Mouse (Mus musculus) bone marrow, adult 2 months (tissue): ENCODE data around the gene Sema3a. TPM values are rescaled to one million over a fixed set of nuclear protein-coding genes. Genes with fewer than 3 reads are reported as not detected.

ENCODE experiments used
- H3K27ac ChIP-seq: fragments of 200-500 bp; 2 replicates; pipeline ENCODE4 v1.5.1; 2012; ENCODE audit warnings: low read depth, mild to moderate bottlenecking, control low read depth, inconsistent platforms, low read length; ENCODE audit not compliant: control insufficient read depth, poor library complexity, insufficient read depth
- H3K4me1 ChIP-seq: fragments of 200-500 bp; 2 replicates; pipeline ENCODE4 v1.6.1; 2011; ENCODE audit warnings: low read length; ENCODE audit not compliant: control insufficient read depth, insufficient read depth
- H3K4me3 ChIP-seq: fragments of 200-500 bp; replicated peaks from 2 replicates; pipeline ENCODE3; 2011; ENCODE audit warnings: mild to moderate bottlenecking, low read depth, low read length, control low read depth; ENCODE audit not compliant: control insufficient read depth
- CTCF ChIP-seq: fragments of 200-500 bp; IDR thresholded peaks from 2 replicates; pipeline ENCODE4 v1.5.1; 2011; ENCODE audit warnings: low read length, control low read depth; ENCODE audit not compliant: control insufficient read depth, insufficient read depth
- POLR2A ChIP-seq: fragments of 200-500 bp; IDR thresholded peaks from 2 replicates; pipeline ENCODE4 v1.6.1; 2011; ENCODE audit warnings: low read depth, mild to moderate bottlenecking, control low read depth, low read length, borderline replicate concordance; ENCODE audit not compliant: control insufficient read depth
- WGBS: fragments of 180-500 bp; shearing (Covaris S2); methylation state at CpG from one replicate; pipeline ENCODE4 v1.1.7; 2018; 5-methylcytosine and 5-hydroxymethylcytosine counted together
- polyA plus RNA-seq: library from polyadenylated mRNA; stranded (reverse); fragments of >200 nt; gene quantifications from 2 replicates; pipeline ENCODE4 v1.2.4, GENCODE M21; 2011; ENCODE audit warnings: low replicate concordance; ENCODE audit not compliant: missing spikeins, insufficient read depth, insufficient read length

The Sema3a gene
- polyA plus RNA-seq, 1 experiment = 2.6 TPM

DNA sequence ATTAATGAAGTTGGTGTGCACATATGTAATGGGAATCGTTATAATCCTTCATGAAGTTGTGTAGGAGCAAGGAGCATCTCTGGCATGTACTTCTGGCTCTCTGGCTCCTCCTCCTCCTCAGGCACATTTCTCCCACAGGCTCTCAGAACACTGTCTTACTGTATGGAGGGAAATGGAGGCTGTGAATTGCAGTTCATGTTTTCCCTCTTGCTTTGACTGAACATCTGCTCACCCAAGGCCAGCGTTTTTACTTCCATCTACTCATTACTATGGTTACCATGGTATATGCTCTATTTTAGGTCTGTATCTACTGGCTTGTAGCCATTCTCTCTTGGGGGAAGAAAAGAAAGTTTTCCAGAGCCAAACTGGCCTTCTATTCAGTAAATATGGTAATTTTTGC is 137.9 kb downstream of the Sema3a start:
- no peak overlapping the region for H3K4me3 ChIP-seq
- H3K4me1 ChIP-seq = no peaks in the 10 kb centered on the region
- 67% methylated on average over 2 of the region's 2 CpGs for whole genome bisulfite sequencing
- H3K27ac ChIP-seq = no peak overlapping the region
- TF ChIP-seq CTCF (no peak), POLR2A (no peak)

DNA sequence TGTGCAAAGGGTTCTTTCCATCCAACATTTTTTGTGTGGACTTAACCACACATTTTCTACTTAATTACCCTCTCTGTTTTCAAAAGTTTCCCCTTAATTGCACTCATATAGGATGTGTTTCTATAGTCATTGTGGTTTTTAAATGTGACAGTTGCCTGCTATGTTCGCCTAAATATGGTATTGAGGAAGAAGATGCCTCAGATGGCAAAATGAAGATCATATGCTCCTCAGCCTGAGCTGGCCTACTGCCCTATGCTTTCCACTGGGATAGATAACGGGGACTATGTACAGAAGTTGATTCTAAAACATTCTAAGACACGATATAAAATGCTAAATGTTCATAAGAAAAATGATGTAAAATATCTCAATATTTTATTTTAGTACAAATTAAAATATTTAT is 138.3 kb downstream of the Sema3a start:
- Histone ChIP-seq H3K27ac (no peak overlapping the region), H3K4me1 (no peaks in the 10 kb centered on the region), H3K4me3 (no peak overlapping the region)
- no peak for TF ChIP-seq POLR2A
- no peak for TF ChIP-seq CTCF
- 69% methylated on average over 3 of the region's 3 CpGs for WGBS

DNA sequence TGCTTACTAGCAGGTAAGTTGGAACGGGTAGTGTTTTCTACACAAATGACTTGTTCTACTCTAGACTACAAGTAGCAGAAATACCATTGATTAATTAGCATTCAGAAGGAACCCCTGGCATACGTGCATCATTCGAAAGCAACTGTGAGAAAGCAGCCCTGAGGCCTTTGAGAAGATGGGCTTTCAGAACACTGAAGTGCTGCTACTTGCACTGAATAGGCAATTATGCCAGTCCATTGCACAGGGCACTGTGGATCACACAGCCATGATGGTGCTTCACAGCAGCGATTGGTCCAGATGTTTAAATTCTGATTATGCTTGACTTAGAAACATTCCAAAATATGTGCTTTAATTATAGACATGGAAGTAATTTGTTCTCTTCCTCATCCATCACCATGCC is 187.5 kb downstream of the Sema3a start:
- TF ChIP-seq POLR2A (no peak), CTCF (no peak)
- Histone ChIP-seq H3K27ac (no peak overlapping the region), H3K4me1 (no peaks in the 10 kb centered on the region), H3K4me3 (no peak overlapping the region)
- WGBS = 76% methylated on average over 4 of the region's 4 CpGs

DNA sequence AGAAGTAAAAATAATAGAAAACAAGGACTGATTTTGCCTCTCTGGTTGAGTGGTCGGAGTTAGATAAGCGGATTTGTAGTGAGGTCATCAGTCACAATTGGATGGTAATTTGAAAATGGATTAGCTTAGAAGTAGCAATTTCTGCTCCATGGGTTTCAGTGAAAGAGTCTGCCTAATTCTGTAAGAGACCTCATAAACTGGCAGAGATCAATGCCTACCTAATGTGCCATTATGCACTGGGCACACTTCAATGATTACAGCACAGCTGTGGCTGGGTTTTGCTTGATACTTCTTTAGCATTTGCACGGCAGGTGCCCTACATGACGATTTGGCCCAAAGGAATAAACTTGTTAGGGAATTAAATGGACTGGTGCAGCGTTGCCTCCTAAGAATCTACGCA is 188.8 kb downstream of the Sema3a start:
- TF ChIP-seq POLR2A (no peak), CTCF (no peak)
- H3K27ac ChIP-seq = no peak overlapping the region
- H3K4me1 ChIP-seq = no peaks in the 10 kb centered on the region
- H3K4me3 ChIP-seq = no peak overlapping the region
- 74% methylated on average over 6 of the region's 6 CpGs for WGBS

GRCm38 (mm10) chr5:13318728-13319429 is 193.7 kb downstream of the Sema3a start:
- Histone ChIP-seq H3K4me1 (no peaks in the 10 kb centered on the region), H3K4me3 (no peak overlapping the region), H3K27ac (no peak overlapping the region)
- WGBS = 62% methylated on average over 5 of the region's 5 CpGs
- TF ChIP-seq POLR2A (no peak), CTCF (no peak)

DNA sequence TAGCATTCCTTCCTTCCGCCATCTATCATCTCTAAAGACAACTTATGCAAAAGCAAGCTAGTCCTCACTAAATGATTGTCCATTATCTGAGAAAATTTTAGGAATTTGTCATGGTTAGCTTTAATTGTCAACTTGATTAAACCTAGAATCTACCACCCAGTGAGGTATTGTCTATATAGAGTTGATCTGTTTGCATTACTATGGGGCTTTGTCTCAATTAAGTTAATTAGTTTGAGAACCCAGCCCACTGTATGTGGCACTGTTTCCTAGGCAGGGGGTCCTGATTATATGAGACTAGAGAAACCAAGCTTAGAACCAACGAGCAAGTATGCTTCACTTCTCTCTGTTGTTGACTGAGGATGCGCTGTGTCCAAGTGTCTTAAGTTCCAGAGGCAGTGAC is 194.9 kb downstream of the Sema3a start:
- no peaks in the 10 kb centered on the region for H3K4me1 ChIP-seq
- no peak overlapping the region for H3K4me3 ChIP-seq
- 81% methylated on average over 3 of the region's 3 CpGs for WGBS
- TF ChIP-seq POLR2A (no peak), CTCF (no peak)
- no peak overlapping the region for H3K27ac ChIP-seq

DNA sequence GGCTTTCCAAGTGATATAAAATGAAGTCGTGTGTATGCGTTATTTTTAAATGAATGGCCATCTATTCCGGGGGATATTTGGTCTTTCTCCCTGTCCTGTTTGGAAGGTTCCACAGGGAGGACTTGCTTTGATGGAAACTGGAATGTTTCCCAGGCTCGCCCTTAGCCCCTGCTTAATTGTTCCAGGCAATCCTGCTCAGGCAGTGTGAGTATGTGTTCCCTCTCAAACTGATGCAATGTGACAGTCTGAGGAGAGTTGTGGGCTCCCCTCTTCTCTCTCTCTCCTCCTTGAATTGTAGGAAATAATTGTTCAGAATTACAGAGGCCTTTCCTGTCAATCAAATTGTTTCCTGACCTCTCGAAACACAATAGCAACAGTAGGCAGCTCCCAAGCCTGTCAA is 202.1 kb downstream of the Sema3a start:
- TF ChIP-seq POLR2A (no peak), CTCF (no peak)
- Histone ChIP-seq H3K4me1 (no peaks in the 10 kb centered on the region), H3K27ac (no peak overlapping the region), H3K4me3 (no peak overlapping the region)
- WGBS = 67% methylated on average over 5 of the region's 5 CpGs

GRCm38 (mm10) chr5:13331412-13331811 is 206.2 kb downstream of the Sema3a start:
- 77% methylated on average over 2 of the region's 2 CpGs for WGBS
- H3K4me3 ChIP-seq = no peak overlapping the region
- H3K4me1 ChIP-seq = no peaks in the 10 kb centered on the region
- H3K27ac ChIP-seq = no peak overlapping the region
- TF ChIP-seq POLR2A = no peak
- no peak for TF ChIP-seq CTCF

DNA sequence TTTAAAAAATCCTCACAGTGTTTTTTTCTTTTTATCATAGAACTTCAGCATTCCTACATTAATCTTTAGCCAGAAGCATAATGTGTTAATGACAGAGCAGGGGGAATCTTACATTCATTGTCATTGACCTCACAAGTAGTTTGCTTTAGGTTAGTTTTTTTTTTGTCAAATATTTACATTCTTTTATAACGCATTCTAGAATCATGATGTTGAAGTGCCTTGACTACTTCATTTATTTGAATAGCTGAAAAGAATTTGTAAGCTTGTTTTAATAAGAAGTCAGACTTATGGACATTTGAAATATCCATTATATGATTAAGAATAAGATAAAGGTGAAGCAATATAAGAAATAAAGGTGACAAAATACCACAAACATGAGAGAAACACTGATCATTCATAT is 212.5 kb downstream of the Sema3a start:
- Histone ChIP-seq H3K27ac (no peak overlapping the region), H3K4me3 (no peak overlapping the region), H3K4me1 (no peaks in the 10 kb centered on the region)
- TF ChIP-seq CTCF (no peak), POLR2A (no peak)
- WGBS = 75% methylated on average over 1 of the region's 1 CpGs
